Mouse (Mus musculus) lung, postnatal 25 days (tissue): ENCODE data around the gene Lrrc63.
"Not testable (repeated sequence)": the region's sequence is repeated elsewhere in the genome, so short reads cannot be mapped to it uniquely, and the experiment has no call there.

Experiments
- DNase-seq: peaks from one replicate; pipeline ENCODE4 v3.0.0; 2022; ENCODE audit warnings: low spot score

Lrrc63 gene

GRCm38 (mm10) chr14:75130501-75131318 is at the start of gene Lrrc63, which contains the start of gene Lcp1:
TSS of gene Lrrc63 (minus strand) at chr14:75130881.
TSS of gene Lcp1 (plus strand) at chr14:75131101.
- peak; percentile 81 for DNase-seq

GRCm38 (mm10) chr14:75179255-75179963 is 48.7 kb upstream of the Lrrc63 start:
- DNase-seq: peak; percentile 70

- DNase-seq: peak; percentile 76
Observed at GRCm38 (mm10) chr14:75178801-75179211, 48.1 kb upstream of the Lrrc63 start.

DNA sequence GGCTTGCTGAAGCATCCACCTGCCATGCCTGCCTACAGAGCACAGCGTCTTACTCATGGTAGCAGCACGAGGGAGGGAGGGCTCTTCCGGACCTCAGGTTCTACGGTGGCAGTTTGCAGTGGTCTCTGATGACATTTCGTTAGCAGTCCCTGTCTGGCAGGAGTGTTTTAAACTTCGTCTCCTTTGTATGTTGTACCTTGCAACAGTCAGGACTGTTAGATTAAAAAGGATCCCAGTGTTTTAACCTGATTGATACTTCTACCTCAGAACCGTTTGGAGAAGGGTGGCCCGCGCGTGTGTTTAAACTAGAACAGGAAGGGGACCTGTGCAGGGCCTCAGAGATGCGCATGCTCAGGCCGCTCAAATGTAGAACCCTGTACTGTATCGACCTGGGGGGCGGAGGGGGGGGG is 47.7 kb upstream of the Lrrc63 start:
- DNase-seq: peak; percentile 61

GRCm38 (mm10) chr14:75177400-75177799 is 46.7 kb upstream of the Lrrc63 start:
- DNase-seq: no peak

- DNase-seq: peak; percentile 72
Observed at GRCm38 (mm10) chr14:75176425-75177045, 45.9 kb upstream of the Lrrc63 start.

- no peak for DNase-seq
Observed at GRCm38 (mm10) chr14:75175781-75176180, 45.1 kb upstream of the Lrrc63 start.

GRCm38 (mm10) chr14:75174731-75175555 is 44.3 kb upstream of the Lrrc63 start:
- no peak for DNase-seq

- no peak for DNase-seq
Observed at GRCm38 (mm10) chr14:75174296-75174695, 43.6 kb upstream of the Lrrc63 start.

DNA sequence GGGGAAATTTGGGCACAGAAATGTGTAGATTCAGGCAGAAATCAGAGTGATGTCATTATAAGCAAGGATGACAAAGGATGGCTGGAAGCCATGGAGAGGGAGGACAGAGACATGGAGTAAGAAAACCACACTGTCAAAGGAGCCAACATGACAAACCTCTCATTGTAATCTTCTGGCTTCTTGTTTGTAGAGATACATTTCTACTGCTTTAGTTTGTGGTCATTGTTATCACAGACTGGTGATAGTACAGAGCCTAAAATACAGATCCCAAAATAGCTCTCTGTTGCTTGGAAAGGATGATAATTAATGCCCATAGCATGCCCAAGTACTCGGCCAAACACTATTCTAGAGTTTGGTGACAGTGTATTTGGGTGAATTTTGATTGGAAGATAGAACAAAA is 39.9 kb upstream of the Lrrc63 start:
- no peak for DNase-seq

DNA sequence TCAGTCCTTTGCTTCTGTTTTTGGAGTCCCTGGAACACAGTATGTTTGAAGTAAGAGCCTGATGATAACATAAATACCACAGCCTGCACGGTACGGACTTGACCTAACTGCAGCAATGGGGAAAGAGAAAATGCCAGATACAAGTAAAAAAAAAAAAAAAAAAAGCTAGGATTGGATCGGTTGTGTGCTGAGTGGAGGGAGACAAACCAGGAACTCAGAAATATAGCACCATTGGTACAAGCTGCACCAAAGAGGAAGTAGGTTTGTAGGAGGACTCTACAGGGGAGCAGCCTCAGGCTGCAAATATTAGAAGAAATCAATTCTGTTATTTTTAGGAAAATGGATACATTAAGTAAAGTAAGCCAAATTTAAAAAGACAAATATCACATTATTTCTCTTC is 37.8 kb upstream of the Lrrc63 start:
- DNase-seq: no peak

- no peak for DNase-seq
Observed at GRCm38 (mm10) chr14:75165574-75166131, 35.0 kb upstream of the Lrrc63 start.

- no peak for DNase-seq
Observed at GRCm38 (mm10) chr14:75164345-75164744, 33.7 kb upstream of the Lrrc63 start.

- no peak for DNase-seq
Observed at GRCm38 (mm10) chr14:75163866-75164265, 33.2 kb upstream of the Lrrc63 start.

GRCm38 (mm10) chr14:75159375-75159774 is 28.7 kb upstream of the Lrrc63 start:
- no peak for DNase-seq

DNA sequence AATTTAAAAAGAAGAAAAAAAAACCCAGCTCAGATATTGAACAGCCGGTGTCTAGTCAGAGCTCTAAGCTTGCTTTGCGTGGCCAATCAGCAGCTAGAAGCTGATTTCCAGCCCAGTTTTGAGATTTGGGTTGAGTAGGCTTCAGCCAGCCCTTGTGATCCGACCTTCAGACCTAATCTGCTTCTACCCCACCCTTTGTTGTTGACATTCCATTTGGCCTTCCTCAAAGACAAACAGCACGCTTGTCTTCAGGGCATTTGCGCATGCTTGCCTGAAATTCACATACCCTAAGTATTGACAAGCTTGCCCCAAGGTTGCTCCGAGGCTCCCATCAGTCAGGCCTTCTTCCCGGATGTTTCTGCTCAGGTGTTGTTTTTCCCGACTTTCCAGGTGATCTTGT is 23.8 kb upstream of the Lrrc63 start:
- no peak for DNase-seq

DNA sequence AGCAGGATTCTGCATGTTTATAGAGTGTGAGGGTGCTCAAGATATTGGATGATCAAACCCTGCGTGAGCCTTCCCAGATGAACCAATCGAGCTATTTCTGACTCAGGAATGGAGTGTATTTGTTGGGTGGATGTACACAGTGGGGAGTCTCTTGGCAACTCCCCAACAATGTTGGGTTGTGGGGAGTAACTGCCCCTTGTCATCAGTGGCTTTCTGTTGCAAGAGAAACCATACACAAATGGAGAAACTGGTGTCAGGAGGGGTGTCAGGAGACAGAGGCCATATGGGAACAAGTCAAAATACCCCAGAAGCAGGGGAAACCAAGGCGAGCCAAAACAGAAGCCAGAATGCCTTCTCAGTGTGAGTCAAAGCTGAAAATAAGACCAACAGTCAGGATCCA is 20.5 kb upstream of the Lrrc63 start:
- peak; percentile 42 for DNase-seq

- no peak for DNase-seq
Observed at GRCm38 (mm10) chr14:75150653-75151052, 20.0 kb upstream of the Lrrc63 start.

GRCm38 (mm10) chr14:75148229-75148628 is 17.5 kb upstream of the Lrrc63 start:
- DNase-seq: peak; percentile 42

GRCm38 (mm10) chr14:75147706-75148105 is 17.0 kb upstream of the Lrrc63 start:
- DNase-seq: not testable (repeated sequence)

DNA sequence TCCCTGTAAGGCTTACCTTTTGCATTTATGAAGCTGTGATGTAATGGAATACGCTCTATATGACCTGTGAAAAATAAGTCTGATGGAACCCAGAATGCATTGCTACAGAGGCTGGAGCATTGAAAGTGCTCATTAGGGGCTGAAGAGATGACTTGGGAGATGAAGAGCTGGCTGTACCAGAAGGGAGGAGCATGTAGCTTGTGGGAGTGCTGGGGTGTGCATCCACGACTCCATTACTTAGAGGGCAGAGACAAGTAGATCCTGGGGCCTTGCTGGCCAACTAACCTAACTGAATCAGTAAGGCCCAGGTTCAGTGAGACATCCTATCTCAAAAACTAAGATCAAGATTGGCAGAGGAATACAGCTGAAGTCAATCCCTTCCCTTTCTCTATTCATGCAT is 8.5 kb upstream of the Lrrc63 start:
- no peak for DNase-seq

- DNase-seq: no peak
Observed at GRCm38 (mm10) chr14:75138503-75138902, 7.8 kb upstream of the Lrrc63 start.
